Mouse (Mus musculus): ENCODE measurements around the gene Hist1h2bk.

- TF ChIP-seq CTCF (IDR thresholded peaks at IDR 0.05; ENCODE audit: extremely low read depth, insufficient read depth, low read length) (no peak), POLR2A (IDR thresholded peaks at IDR 0.05; ENCODE audit: extremely low read depth, insufficient read depth, low read length) (no peak)
Measured at GRCm38 (mm10) chr13:21999147-21999546, 36.5 kb upstream of the Hist1h2bk start.

All from cortical plate, adult 2 months (tissue).